In genomic region chr8:76748471-76748870, GRCm38 (mm10) we compare ENCODE assay signal across 19 mouse cellular contexts.
"Had no signal": no experiment of that assay in that cellular context is flagged by ENCODE, and none has a peak within 500 bp of the region (broad histone marks: within the 10 kb centered on the region; RNA-seq: fewer than 3 reads in every experiment).

No protein-coding gene starts in this region.

- ATAC-seq: liver, postnatal 0 days; lung, postnatal 0 days had no signal

- H3K4me3 ChIP-seq: limb, embryonic 12.5 days; limb, embryonic 15.5 days; megakaryocyte, embryonic 14.5 days had no signal

- H3K9ac ChIP-seq: limb, embryonic 12.5 days; limb, embryonic 15.5 days; liver, embryonic 14.5 days; liver, postnatal 0 days; lung, embryonic 14.5 days had no signal

- DNase-seq: kidney, adult 9 months; kidney, postnatal 14 days; kidney, postnatal 4 days; left cerebral cortex, postnatal 4 days; liver, postnatal 0 days; lung, embryonic 14.5 days; lung, postnatal 36 days; midbrain, embryonic 14.5 days; right cerebral cortex, postnatal 25 days; spleen, adult 18-20 months; thymus, adult 18-20 months; thymus, postnatal 36 days had no signal

- H3K27me3 ChIP-seq: limb, embryonic 12.5 days; limb, embryonic 15.5 days; megakaryocyte, embryonic 14.5 days had no signal

- H3K9me3 ChIP-seq: limb, embryonic 12.5 days; limb, embryonic 15.5 days; megakaryocyte, embryonic 14.5 days had no signal

- H3K4me2 ChIP-seq: limb, embryonic 12.5 days; limb, embryonic 15.5 days; liver, embryonic 11.5 days; lung, embryonic 14.5 days; midbrain, embryonic 11.5 days had no signal

- H3K27ac ChIP-seq: limb, embryonic 12.5 days; limb, embryonic 15.5 days; liver, embryonic 14.5 days had no signal

- H3K36me3 ChIP-seq: limb, embryonic 12.5 days; limb, embryonic 15.5 days had no signal

- H3K4me1 ChIP-seq: limb, embryonic 12.5 days; limb, embryonic 15.5 days; megakaryocyte, embryonic 14.5 days had no signal
